Mouse (Mus musculus): ENCODE results near the gene Mchr1. TPM values are rescaled to one million over a fixed set of nuclear protein-coding genes. Genes with fewer than 3 reads are reported as not detected.

Gene Mchr1
- polyA plus RNA-seq, 1 experiment from 2014 or later: 1.7 TPM

DNA sequence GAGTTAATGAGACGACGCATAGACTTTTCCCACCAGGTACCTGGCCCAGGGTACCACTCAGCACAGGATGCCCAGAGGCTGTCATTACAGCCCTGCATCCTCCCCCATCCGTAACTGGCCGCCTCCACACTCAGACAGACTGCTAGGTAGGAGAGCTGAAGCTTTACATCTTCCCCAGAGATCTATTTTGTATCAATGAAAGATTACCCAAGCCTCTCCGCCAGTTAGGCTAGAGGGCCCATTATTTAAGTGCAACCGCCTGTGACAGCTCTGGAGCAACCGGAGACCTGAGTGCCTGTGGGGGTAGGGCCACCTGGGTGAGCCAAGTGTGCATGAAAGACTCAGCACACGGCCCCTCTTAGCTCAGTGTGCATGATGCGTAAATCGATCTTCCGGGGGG, 42.6 kb downstream of the Mchr1 start:
- H3K4me1 ChIP-seq (ENCODE audit: control insufficient read depth, insufficient read depth, low read length): peaks cover 6% of the 10 kb centered on the region; the same call in 1 of the 2 replicates
- no peak overlapping the region for H3K4me3 ChIP-seq (replicated peaks; ENCODE audit: low read length)
- H3K27ac ChIP-seq (ENCODE audit: low read length): no peak overlapping the region
- no peak overlapping the region for H3K9ac ChIP-seq (ENCODE audit: low read length)
- 33% methylated on average over 11 of the region's 11 CpGs for WGBS
- no peaks in the 10 kb centered on the region for H3K27me3 ChIP-seq (ENCODE audit: control insufficient read depth, insufficient read depth, low read length)
- H3K9me3 ChIP-seq (replicated peaks; ENCODE audit: control insufficient read depth, low read length): no peaks in the 10 kb centered on the region
- H3K36me3 ChIP-seq (ENCODE audit: control insufficient read depth, insufficient read depth, low read length): no peaks in the 10 kb centered on the region
- no peak overlapping the region for H3K4me2 ChIP-seq (ENCODE audit: low read depth, low read length)
- no peak for ATAC-seq (ENCODE audit: insufficient read depth, low FRiP score)

DNA sequence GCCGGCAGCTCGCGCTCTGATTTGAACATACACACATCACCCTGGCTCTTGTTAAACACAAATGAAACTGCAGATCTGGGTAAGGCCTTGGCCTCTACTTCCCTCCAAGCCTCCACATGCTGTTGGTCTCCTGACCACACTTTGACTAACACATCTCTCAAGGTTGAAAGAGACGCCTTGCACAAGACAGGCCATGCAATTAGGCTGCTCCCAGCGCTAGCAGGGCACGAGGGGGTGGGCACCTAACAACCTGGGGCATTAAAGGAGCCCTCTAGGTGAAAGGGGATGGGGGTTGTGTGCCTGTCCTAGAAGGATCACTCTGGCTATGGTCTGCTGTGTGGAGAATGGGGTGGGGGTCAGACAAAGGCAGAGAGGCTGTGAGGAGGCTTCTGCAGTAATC, 43.4 kb downstream of the Mchr1 start:
- no peak for ATAC-seq (ENCODE audit: insufficient read depth, low FRiP score)
- Histone ChIP-seq H3K4me2 (ENCODE audit: low read depth, low read length) (no peak overlapping the region), H3K36me3 (ENCODE audit: control insufficient read depth, insufficient read depth, low read length) (no peaks in the 10 kb centered on the region), H3K4me1 (ENCODE audit: control insufficient read depth, insufficient read depth, low read length) (peaks cover 7% of the 10 kb centered on the region; the same call in 1 of the 2 replicates), H3K4me3 (replicated peaks; ENCODE audit: low read length) (no peak overlapping the region), H3K27me3 (ENCODE audit: control insufficient read depth, insufficient read depth, low read length) (no peaks in the 10 kb centered on the region), H3K27ac (ENCODE audit: low read length) (no peak overlapping the region), H3K9me3 (replicated peaks; ENCODE audit: control insufficient read depth, low read length) (no peaks in the 10 kb centered on the region), H3K9ac (ENCODE audit: low read length) (no peak overlapping the region)
- WGBS: 82% methylated on average over 6 of the region's 6 CpGs

DNA sequence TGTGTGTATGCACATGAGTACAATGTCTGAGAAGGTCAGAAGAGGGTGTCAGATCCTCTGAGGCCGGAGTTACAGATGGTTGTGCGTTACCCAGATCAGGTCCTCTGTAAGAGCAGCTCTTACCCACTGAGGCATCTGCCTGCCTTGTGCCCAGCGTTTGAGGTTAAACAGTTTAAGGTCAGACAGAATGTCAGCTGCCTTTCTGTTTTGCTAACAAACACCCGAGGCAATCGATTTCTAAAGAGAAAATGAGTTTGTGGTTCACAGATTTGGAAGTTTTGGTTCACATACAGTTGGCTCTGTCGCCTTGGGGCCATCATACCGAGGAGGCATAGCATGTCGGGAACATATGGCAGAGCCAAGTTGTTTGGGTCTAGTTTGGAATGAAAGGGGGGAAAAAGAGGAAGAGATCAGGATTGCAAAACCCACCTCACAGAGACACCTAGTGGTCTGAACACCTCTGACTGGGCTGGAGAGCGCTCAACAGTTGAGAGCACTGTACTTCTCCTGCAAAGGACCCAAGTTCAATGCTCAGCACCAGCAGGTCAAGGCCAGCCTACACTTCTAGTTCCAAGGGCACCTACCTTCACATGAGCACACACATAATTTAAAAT, 48.9 kb downstream of the Mchr1 start:
- Histone ChIP-seq H3K9me3 (replicated peaks; ENCODE audit: control insufficient read depth, low read length) (no peaks in the 10 kb centered on the region), H3K9ac (ENCODE audit: low read length) (no peak overlapping the region), H3K4me2 (ENCODE audit: low read depth, low read length) (no peak overlapping the region), H3K4me1 (ENCODE audit: control insufficient read depth, insufficient read depth, low read length) (0 out of 2 replicates have a peak, but pooled peaks cover 4% of the 10 kb centered on the region), H3K4me3 (replicated peaks; ENCODE audit: low read length) (no peak overlapping the region), H3K27me3 (ENCODE audit: control insufficient read depth, insufficient read depth, low read length) (no peaks in the 10 kb centered on the region), H3K36me3 (ENCODE audit: control insufficient read depth, insufficient read depth, low read length) (no peaks in the 10 kb centered on the region), H3K27ac (ENCODE audit: low read length) (no peak overlapping the region)
- ATAC-seq (ENCODE audit: insufficient read depth, low FRiP score): no peak
- WGBS: 74% methylated on average over 9 of the region's 9 CpGs

Other genes starting within 250 kb of the Mchr1 start
- gene Mrtfa, start 44.7 kb upstream of the Mchr1 start, polyA plus RNA-seq (2015; fragmentation: Nextera tagmentation; extraction: Ambion mirVana): 25.4 and 26.2 TPM in 2 replicates
- 104 and 106 TPM in 2 replicates for gene Slc25a17, start 125.3 kb downstream of the Mchr1 start, polyA plus RNA-seq (2015; fragmentation: Nextera tagmentation; extraction: Ambion mirVana)
- 149 and 153 TPM in 2 replicates for gene St13, start 164.6 kb downstream of the Mchr1 start, polyA plus RNA-seq (2015; fragmentation: Nextera tagmentation; extraction: Ambion mirVana)
- 11.1 and 11.9 TPM in 2 replicates for gene Xpnpep3, start 164.6 kb downstream of the Mchr1 start, polyA plus RNA-seq (2015; fragmentation: Nextera tagmentation; extraction: Ambion mirVana)
- gene Dnajb7, start 172.8 kb downstream of the Mchr1 start, polyA plus RNA-seq (2015; fragmentation: Nextera tagmentation; extraction: Ambion mirVana): 2.2 and 2.3 TPM in 2 replicates
- 417 and 432 TPM in 2 replicates for gene Rbx1, start 230.8 kb downstream of the Mchr1 start, polyA plus RNA-seq (2015; fragmentation: Nextera tagmentation; extraction: Ambion mirVana)